Mouse (Mus musculus): ENCODE measurements around the gene Cxcl10. TPM values are rescaled to one million over a fixed set of nuclear protein-coding genes. Genes with fewer than 3 reads are reported as not detected.

The Cxcl10 gene
- not detected for total RNA-seq (2021)
- long read RNA-seq, experiment 1: 0 reads
- long read RNA-seq, experiment 2: 0 reads

DNA sequence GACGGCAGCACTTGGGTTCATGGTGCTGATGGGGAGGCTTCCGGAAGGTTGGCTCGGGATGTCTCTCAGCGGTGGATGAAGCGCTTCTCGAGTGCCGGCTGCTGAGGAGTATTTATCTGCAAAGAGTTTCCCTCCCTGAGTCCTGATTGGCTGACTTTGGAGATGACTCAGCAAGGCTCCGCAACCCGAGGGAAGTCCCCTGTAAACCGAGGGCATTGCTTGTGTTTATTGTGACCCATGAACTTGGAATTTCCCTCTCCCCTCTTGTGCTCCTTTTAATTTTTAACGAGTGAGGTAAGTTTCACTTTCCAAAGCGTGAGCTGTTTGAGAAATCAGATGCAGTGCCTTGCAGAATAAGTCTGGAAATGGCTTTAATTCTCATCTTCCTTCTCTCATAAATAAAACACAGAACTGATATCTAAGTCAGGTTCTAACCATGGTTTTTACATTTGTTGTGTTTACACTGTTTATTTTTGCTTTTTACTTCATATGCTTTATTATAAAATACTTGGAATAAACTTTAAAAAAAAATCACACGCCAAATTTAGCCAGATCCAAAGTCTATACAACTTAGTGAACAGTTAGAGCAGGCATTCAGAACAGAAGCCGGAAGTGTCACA, at the start of gene Cxcl10:
Cxcl10 (minus strand) TSS at position 96 of the 620 bp plus-strand sequence.
- TF ChIP-seq CTCF (conservative IDR thresholded peaks at IDR 0.05): no peak
- no peak within 1 kb of the TSS for H3K27ac ChIP-seq
- no peak for DNase-seq (ENCODE audit: low spot score in 2 of 2)
- H3K4me3 ChIP-seq: peak within 1 kb of the TSS; percentile 48

DNA sequence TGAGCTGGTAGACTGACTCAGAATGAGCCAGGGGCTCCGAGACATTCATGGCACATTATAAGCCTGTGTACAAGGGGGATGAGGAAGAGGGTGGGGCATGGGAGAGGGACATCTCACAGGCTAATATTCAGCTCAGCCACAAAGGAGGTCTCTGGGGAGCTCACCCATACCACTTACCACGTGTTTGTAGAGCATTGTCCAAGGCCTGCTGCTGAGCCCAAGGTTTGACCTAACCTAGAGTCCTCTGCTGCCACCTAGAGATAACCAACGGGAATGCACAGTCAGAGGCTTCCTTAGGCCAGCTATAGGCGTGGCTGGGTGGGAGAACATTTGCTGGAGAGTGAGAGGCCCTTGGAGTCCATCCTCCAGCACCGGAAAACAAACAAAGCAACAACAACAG, 49.5 kb upstream of the Cxcl10 start:
- Histone ChIP-seq H3K4me3 (no peak overlapping the region), H3K27ac (no peak overlapping the region)
- DNase-seq (ENCODE audit: low spot score in 2 of 2): peak; percentile 42 to 70
- peak; percentile 88 for TF ChIP-seq CTCF (conservative IDR thresholded peaks at IDR 0.05)

DNA sequence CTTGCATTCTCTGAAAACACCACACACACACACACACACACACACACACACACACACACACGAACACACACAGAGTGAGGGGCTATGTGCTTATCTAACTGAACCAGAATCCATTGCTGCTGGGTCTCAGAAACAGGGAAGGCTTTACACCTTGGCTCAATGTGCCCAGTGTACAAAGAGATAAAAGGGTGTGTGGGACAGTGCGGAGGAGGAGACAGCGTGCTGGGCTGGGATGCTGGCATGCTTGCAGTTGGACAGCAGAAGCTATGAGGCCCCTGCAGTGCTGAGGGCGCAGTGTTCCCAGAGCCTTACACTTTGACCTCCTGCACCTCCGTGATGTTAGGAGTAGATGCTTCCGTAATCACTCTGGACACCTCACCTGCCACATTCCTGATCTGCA, 47.8 kb upstream of the Cxcl10 start:
- H3K27ac ChIP-seq: no peak overlapping the region
- no peak overlapping the region for H3K4me3 ChIP-seq
- TF ChIP-seq CTCF (conservative IDR thresholded peaks at IDR 0.05): no peak
- no peak for DNase-seq (ENCODE audit: low spot score in 2 of 2)

DNA sequence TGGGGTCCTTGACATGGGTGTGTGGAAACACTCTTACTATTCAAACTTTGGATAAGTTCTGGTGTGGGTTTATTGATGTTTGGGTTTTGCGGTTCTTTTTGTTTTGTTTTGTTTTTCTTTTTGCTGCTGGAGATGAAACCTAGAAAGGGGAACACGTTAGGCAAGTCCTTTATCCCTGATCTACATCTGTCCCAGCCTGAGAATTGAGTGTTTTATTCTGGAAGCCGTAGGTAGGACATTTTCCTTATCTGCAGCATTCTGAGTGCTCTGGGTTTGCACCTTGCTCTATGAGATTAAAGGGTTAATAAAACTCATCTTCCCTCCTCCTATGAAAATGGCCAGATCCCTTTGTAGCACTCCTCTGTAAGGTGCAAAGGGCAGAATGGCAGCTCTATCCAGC, 47.1 kb upstream of the Cxcl10 start:
- TF ChIP-seq CTCF (conservative IDR thresholded peaks at IDR 0.05): no peak

DNA sequence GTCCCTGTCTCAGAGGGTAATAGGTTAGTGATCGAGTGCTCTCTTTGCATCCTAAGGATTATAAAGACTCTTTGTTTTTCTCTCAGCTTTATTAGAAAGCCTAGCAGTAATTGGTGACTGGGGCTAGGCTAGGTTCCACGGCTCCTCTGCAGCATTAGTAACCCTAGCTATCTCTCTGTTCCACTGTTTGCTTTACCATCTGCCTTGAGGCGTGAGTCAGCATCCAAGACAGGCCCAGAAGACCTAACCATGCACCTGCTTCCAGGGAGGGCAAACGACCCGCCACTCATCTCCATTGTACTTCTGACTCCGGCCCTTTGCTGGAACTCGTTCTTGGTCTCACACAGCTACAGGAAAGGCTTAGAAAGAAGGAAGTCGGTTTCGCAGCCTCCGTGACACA, 45.2 kb upstream of the Cxcl10 start:
- H3K27ac ChIP-seq: no peak overlapping the region
- H3K4me3 ChIP-seq: no peak overlapping the region
- no peak for TF ChIP-seq CTCF (conservative IDR thresholded peaks at IDR 0.05)
- DNase-seq (ENCODE audit: low spot score in 2 of 2): no peak

More for the DNA sequence above, 47.1 kb upstream of the Cxcl10 start:
- Histone ChIP-seq H3K4me3 (no peak overlapping the region), H3K27ac (no peak overlapping the region)
- no peak for DNase-seq (ENCODE audit: low spot score in 2 of 2)

DNA sequence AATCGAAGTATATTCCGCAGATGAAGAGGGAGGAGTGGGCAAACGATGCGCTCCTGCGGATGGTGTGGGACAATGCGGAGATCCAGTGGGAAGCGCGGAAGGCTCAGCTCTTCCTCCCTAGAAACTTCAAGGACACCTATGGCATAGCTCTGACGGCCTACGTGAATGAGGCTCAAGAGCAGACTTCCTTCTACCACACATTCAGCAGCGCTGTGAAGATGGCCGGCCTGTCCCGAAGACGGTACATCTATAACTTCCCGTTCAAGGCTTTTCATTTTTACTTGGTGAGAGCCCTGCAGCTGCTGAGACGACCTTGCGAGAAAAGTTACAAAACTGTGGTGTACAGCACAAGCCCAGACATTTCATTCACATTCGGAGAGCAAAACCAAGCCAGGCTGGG, 43.9 kb upstream of the Cxcl10 start:
- TF ChIP-seq CTCF (conservative IDR thresholded peaks at IDR 0.05): no peak
- DNase-seq (ENCODE audit: low spot score in 2 of 2): no peak
- Histone ChIP-seq H3K27ac (no peak overlapping the region), H3K4me3 (no peak overlapping the region)

DNA sequence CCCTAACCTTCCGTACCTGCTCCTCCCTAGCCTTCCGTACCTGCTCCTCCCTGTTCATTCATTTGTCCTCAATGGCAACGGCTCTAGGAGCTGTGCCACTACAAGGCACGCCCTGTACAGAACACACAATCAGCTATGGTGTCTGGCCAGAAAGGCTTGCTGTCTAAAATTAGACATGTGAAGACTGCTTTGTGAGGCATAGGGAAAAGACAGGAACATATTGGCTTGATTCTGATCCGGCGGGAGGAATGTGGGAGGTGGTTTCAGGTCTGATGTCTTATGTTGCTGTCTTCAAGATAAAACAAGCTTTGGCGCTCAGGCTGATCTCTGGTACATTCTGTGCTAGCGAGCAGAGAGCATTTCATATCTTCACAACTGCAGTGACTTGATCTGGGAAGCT, 41.9 kb upstream of the Cxcl10 start:
- no peak for TF ChIP-seq CTCF (conservative IDR thresholded peaks at IDR 0.05)
- H3K27ac ChIP-seq: no peak overlapping the region
- no peak for DNase-seq (ENCODE audit: low spot score in 2 of 2)
- no peak overlapping the region for H3K4me3 ChIP-seq

DNA sequence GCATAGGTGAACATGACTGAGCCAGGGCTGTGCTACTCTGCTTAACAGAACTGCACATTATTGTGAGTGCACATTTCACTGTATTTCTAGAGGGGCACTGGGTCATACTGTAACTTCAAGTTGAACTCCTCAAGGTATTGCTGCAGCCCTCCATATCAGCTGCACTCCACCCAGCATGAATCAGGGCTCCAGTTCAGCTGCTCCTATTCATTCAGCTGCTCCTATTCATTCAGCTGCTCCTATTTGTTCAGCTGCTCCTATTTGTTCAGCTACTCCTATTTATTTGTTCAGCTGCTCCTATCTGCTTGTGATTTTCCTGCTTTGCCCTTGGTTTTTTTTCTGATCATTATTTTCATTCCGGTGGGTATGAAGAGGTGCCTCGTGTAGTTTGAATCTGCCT, 41.3 kb upstream of the Cxcl10 start:
- Histone ChIP-seq H3K27ac (no peak overlapping the region), H3K4me3 (no peak overlapping the region)
- TF ChIP-seq CTCF (conservative IDR thresholded peaks at IDR 0.05): no peak
- no peak for DNase-seq (ENCODE audit: low spot score in 2 of 2)

DNA sequence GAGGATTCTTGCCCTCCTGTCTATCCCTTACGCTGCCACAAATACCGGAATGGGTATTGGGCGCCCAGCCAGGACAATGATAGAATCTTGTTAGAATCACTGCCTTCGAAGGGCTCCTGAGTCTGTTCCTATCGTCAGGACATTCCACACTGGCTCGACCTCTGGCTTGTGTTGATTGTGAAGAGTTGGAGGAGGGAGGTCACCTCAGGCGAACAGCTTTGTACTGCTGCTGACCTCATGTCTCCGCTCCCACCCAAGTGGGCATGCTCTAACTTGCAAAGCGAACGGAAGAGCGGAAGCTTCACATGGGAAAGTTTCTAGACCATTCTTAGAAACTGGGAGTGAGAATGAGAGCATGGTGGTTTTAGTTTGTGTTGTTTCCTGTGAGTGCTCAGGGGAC, 38.7 kb upstream of the Cxcl10 start:
- no peak overlapping the region for H3K27ac ChIP-seq
- DNase-seq (ENCODE audit: low spot score in 2 of 2): no peak
- no peak for TF ChIP-seq CTCF (conservative IDR thresholded peaks at IDR 0.05)
- H3K4me3 ChIP-seq: no peak overlapping the region

DNA sequence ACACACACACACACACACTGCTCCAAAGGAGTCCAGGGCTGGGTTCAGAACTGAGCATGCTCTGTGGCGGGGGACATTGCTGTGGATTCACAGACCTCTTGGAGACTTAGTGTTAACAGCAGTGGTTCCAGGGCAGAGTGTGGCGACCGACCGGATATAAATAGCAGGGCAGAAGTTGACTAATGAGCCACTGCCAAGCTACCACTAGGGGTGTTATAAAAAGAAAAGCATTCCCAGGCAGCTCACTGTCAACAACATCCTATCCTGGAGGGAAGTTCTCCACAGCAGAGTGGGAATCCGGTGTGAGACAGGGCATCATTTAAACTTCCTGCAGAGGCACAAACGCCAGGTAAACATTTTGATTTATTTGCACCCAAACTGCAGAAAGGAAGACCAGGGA, 38.0 kb upstream of the Cxcl10 start:
- H3K27ac ChIP-seq: no peak overlapping the region
- DNase-seq (ENCODE audit: low spot score in 2 of 2): no peak
- H3K4me3 ChIP-seq: no peak overlapping the region
- TF ChIP-seq CTCF (conservative IDR thresholded peaks at IDR 0.05): peak; percentile 60

DNA sequence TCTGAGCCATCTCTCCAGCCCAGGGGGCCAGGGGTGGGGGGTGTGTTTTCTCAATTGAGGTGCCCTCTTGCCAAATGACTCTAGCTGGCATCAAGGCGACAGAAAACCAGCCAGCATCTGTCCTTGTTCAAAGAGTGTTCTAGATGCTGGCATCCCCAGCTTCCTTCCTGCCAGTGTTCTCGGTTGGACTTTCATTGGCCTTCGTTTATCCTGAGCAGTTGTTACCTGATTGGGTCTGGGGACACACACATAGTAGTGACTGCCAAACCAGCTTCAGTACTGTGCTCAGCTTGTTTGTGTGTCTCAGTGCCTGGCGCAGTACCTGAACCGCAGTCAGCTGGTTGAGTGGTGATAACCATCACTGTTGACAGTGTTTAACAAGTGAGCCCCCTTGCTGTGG, 37.4 kb upstream of the Cxcl10 start:
- Histone ChIP-seq H3K27ac (no peak overlapping the region), H3K4me3 (no peak overlapping the region)
- no peak for DNase-seq (ENCODE audit: low spot score in 2 of 2)
- TF ChIP-seq CTCF (conservative IDR thresholded peaks at IDR 0.05): no peak

DNA sequence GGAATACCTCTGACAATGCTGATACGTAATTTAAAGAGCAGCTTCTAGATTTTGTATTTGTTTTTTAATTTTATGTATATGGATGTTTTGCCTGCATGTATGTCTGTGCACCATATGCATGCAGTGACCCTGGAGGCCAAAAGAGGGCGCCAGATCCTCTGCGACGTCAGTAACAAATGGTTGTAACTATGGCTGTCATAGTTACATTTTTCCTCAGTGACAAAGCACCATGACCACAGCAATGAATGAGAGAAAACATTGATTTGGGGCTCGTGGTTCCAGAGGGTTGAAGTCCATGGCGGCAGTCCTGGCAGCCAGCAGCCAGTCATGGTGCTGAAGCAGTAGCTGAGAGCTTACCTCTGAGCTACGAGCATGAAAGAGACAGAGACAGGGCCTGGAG, 36.2 kb upstream of the Cxcl10 start:
- no peak for DNase-seq (ENCODE audit: low spot score in 2 of 2)
- Histone ChIP-seq H3K27ac (no peak overlapping the region), H3K4me3 (no peak overlapping the region)
- peak; percentile 76 for TF ChIP-seq CTCF (conservative IDR thresholded peaks at IDR 0.05)

DNA sequence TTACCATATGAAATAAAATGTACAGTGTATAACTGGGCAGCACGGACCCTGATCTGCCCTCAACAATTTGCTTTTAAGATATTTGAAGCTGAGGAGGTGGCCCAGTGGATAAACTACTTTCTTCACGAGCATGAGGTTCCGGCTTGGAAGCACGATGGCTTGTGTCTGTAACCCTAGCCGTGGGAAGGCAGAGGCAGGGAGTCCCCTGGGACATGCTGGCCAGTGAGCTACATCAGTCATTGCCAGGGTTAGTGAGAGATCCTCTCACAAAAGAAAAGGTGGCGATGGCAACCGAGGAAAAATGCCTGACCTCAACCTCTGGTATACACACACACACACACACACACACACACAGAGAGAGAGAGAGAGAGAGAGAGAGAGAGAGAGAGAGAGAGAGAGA, 35.1 kb upstream of the Cxcl10 start:
- H3K27ac ChIP-seq: no peak overlapping the region
- no peak for TF ChIP-seq CTCF (conservative IDR thresholded peaks at IDR 0.05)
- DNase-seq (ENCODE audit: low spot score in 2 of 2): no peak
- H3K4me3 ChIP-seq: no peak overlapping the region

DNA sequence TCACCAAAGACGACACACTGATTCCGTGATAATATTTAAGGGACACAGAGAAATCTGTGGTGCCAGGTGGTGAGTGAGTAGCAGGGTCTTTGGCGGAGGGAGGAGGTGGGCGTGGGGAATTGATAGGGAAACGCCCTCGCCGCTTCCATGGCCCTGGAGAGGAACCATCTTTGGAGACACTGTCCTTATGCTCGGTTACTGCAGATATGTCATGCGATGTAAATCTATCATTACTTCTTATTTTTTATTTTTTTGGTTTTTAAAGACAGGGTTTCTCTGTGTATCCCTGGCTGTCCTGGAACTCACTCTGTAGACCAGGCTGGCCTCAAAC, 33.6 kb upstream of the Cxcl10 start:
- TF ChIP-seq CTCF (conservative IDR thresholded peaks at IDR 0.05): no peak
- no peak overlapping the region for H3K4me3 ChIP-seq
- DNase-seq (ENCODE audit: low spot score in 2 of 2): no peak
- H3K27ac ChIP-seq: no peak overlapping the region
